Mouse (Mus musculus): ENCODE measurements around the gene Mier1. TPM values are rescaled to one million over a fixed set of nuclear protein-coding genes. Genes with fewer than 3 reads are reported as not detected.
A peak's percentile ranks its signal among the peaks of the same experiment; 100 is the strongest.

Gene Mier1
- total and polyA plus RNA-seq, 2 experiments from 2014 or later: 32.6 to 43.6 TPM

DNA sequence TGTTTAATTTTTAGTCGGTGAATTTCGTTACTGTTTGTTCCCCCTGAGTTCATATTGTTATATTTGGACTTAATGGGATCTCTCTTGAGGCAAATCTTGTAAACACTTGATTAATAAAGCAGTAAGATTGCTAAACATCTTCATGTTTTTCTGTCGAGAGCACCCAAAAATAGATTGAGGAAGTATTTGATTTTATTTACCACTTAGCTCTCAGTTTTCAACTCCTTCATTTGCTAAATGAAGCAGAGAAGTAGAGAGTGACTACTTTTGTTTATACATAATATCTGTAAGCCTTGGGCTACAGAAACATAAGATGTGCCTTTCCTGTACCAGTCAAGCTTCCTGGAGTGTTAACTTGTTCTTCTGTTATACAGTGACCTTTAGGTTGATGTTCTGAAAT lies 6.2 kb downstream of the Mier1 start:
- no peaks in the 10 kb centered on the region for H3K9me3 ChIP-seq (ENCODE audit: low read length)
- TF ChIP-seq CTCF (IDR thresholded peaks at IDR 0.05; ENCODE audit: low read depth): no peak
- peak overlapping the region; percentile 84 for H3K4me3 ChIP-seq (ENCODE audit: low read depth, low read length)
- no peak for ATAC-seq
- H3K4me2 ChIP-seq (ENCODE audit: low read depth): peak overlapping the region; percentile 89
- H3K36me3 ChIP-seq (ENCODE audit: insufficient read depth): no peaks in the 10 kb centered on the region
- 42% methylated on average over 3 of the region's 3 CpGs for WGBS
- no peak for DNase-seq
- H3K27me3 ChIP-seq (ENCODE audit: insufficient read depth, low read length): no peaks in the 10 kb centered on the region
- H3K4me1 ChIP-seq (ENCODE audit: insufficient read depth): peaks cover 9% of the 10 kb centered on the region
- H3K27ac ChIP-seq (ENCODE audit: low read depth, low read length): no peak overlapping the region
- H3K9ac ChIP-seq: no peak overlapping the region

DNA sequence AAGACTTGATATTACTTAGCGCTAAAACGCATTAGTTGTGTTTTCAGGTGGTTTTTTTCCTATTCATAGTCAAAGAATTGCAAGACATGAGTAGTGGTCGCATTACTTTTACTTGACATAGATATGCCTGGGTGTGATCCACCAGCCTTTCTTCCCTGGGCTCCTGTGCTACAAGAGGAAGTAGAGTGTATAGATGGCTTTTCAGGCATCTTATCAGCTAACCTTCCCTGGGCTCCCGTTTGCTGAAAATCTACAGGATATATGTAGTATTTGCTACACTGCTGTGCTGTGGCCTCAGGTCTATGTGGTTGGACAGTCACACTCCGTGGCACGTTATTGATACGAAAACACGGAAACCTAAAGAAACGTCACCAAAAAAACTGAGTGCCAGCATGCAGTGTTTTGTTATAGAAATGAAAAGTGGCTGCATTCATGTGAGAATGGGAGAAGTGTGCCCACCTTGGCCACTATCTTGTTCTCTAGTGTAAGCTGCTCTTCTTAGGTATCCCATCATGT lies 6.7 kb downstream of the Mier1 start:
- ATAC-seq (no peak), DNase-seq (no peak)
- peaks cover 3% of the 10 kb centered on the region; the same call in 1 of the 2 replicates for H3K4me1 ChIP-seq (ENCODE audit: insufficient read depth)
- no peaks in the 10 kb centered on the region for H3K9me3 ChIP-seq (ENCODE audit: low read length)
- no peaks in the 10 kb centered on the region for H3K27me3 ChIP-seq (ENCODE audit: insufficient read depth, low read length)
- no peak overlapping the region for H3K4me2 ChIP-seq (ENCODE audit: low read depth)
- H3K36me3 ChIP-seq (ENCODE audit: insufficient read depth): no peaks in the 10 kb centered on the region
- 83% methylated on average over 9 of the region's 9 CpGs for WGBS
- no peak for TF ChIP-seq CTCF (IDR thresholded peaks at IDR 0.05; ENCODE audit: low read depth)
- H3K4me3 ChIP-seq (ENCODE audit: low read depth, low read length): no peak overlapping the region
- H3K27ac ChIP-seq (ENCODE audit: low read depth, low read length): no peak overlapping the region
- no peak overlapping the region for H3K9ac ChIP-seq

DNA sequence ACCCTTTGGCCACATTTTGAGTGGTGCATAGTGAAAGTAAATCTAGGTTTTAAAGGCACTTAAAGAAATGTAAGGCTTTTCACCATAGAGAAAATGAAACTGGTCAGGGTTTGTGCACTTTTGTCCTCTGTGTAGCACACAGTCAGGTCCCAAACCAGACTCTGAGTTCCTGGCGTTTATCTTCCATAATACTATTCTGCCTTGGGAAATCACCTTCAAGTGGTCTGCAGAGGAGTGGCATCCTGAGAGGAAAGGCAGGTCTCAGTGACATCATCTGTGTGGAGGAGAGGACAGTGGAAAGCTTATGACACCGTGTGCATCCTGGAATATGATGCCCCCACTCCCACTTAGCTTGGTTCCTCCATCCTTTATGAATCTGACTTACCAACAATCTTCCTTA lies 8.9 kb downstream of the Mier1 start:
- no peaks in the 10 kb centered on the region for H3K9me3 ChIP-seq (ENCODE audit: low read length)
- 0 out of 2 replicates have a peak, but pooled peaks cover 3% of the 10 kb centered on the region for H3K4me1 ChIP-seq (ENCODE audit: insufficient read depth)
- no peaks in the 10 kb centered on the region for H3K36me3 ChIP-seq (ENCODE audit: insufficient read depth)
- no peak overlapping the region for H3K4me2 ChIP-seq (ENCODE audit: low read depth)
- ATAC-seq (no peak), DNase-seq (no peak)
- WGBS: 64% methylated on average over 2 of the region's 2 CpGs
- TF ChIP-seq CTCF (IDR thresholded peaks at IDR 0.05; ENCODE audit: low read depth): no peak
- H3K9ac ChIP-seq: no peak overlapping the region
- no peak overlapping the region for H3K4me3 ChIP-seq (ENCODE audit: low read depth, low read length)
- H3K27ac ChIP-seq (ENCODE audit: low read depth, low read length): no peak overlapping the region
- no peaks in the 10 kb centered on the region for H3K27me3 ChIP-seq (ENCODE audit: insufficient read depth, low read length)

DNA sequence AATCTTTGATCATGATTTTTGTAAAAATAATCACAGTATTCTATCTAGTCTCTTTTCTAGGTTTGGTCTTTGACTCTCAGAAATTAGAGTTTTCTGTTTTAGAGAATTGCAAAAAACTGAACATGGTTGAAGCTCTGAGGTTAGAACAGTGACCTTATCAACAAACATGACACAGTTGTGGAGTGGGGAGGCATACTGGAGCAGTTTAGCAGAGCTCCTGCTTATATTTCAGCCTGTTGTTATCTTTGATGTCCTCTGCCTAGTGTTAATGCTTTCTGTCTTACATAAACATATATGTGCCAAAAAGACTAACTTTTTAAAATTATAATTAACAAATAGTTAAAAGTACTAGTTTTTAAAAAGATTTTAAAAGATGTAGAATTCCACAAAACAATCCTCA lies 9.4 kb downstream of the Mier1 start:
- Histone ChIP-seq H3K4me1 (ENCODE audit: insufficient read depth) (0 out of 2 replicates have a peak, but pooled peaks cover 2% of the 10 kb centered on the region), H3K9ac (no peak overlapping the region), H3K36me3 (ENCODE audit: insufficient read depth) (no peaks in the 10 kb centered on the region), H3K27me3 (ENCODE audit: insufficient read depth, low read length) (no peaks in the 10 kb centered on the region), H3K9me3 (ENCODE audit: low read length) (no peaks in the 10 kb centered on the region), H3K4me3 (ENCODE audit: low read depth, low read length) (no peak overlapping the region), H3K27ac (ENCODE audit: low read depth, low read length) (no peak overlapping the region), H3K4me2 (ENCODE audit: low read depth) (no peak overlapping the region)
- no peak for TF ChIP-seq CTCF (IDR thresholded peaks at IDR 0.05; ENCODE audit: low read depth)
- DNase-seq (no peak), ATAC-seq (no peak)

DNA sequence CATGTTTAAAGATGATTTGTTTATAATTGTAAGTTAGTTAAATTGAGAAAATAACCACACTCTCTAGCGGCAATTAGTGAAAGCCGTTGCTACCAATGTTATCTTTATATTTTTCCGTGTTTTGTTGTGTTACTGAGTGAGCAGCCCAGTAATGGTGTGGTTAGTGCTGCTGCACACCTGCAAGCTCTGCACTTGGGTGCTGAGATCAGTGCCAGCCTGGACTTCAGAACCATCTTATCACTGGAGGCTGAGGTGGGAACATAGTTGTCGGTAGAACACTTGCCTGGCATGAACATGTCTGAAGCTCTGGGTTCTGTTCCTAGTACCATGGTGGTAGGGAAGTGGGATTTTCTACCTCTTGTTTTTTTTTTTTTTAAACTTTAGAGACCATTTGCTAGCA lies 12.3 kb downstream of the Mier1 start:
- DNase-seq: no peak
- Histone ChIP-seq H3K9ac (no peak overlapping the region), H3K9me3 (ENCODE audit: low read length) (no peaks in the 10 kb centered on the region), H3K36me3 (ENCODE audit: insufficient read depth) (0 out of 2 replicates have a peak, but pooled peaks cover 3% of the 10 kb centered on the region), H3K27ac (ENCODE audit: low read depth, low read length) (no peak overlapping the region), H3K27me3 (ENCODE audit: insufficient read depth, low read length) (no peaks in the 10 kb centered on the region), H3K4me1 (ENCODE audit: insufficient read depth) (no peaks in the 10 kb centered on the region), H3K4me2 (ENCODE audit: low read depth) (no peak overlapping the region), H3K4me3 (ENCODE audit: low read depth, low read length) (no peak overlapping the region)
- TF ChIP-seq CTCF (IDR thresholded peaks at IDR 0.05; ENCODE audit: low read depth): no peak
- WGBS: 84% methylated on average over 4 of the region's 4 CpGs
- ATAC-seq: no peak

DNA sequence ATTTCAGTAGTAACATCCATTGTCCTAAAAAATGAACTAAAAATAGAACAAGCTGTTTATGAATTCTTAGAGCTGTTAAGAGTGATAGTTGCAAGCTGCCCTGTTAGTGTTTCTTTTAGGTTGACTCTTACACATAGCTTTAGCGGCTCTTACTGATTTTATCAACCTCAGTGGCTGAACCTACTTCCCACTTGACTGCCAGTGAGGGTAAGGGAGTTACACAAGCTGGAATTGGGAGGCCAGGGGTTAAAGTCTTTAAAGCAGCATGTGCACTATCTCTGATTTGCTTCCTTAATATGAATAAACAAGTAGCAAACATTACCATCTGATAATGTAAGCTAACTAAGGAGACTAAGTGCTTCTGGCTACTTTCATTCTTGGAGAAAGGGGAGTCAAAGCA lies 22.8 kb downstream of the Mier1 start:
- no peak overlapping the region for H3K9ac ChIP-seq
- H3K36me3 ChIP-seq (ENCODE audit: insufficient read depth): peaks cover 25% of the 10 kb centered on the region
- ATAC-seq (no peak), DNase-seq (no peak)
- WGBS: 80% methylated on average over 1 of the region's 1 CpGs
- no peak overlapping the region for H3K27ac ChIP-seq (ENCODE audit: low read depth, low read length)
- no peak for TF ChIP-seq CTCF (IDR thresholded peaks at IDR 0.05; ENCODE audit: low read depth)
- no peaks in the 10 kb centered on the region for H3K4me1 ChIP-seq (ENCODE audit: insufficient read depth)
- no peak overlapping the region for H3K4me2 ChIP-seq (ENCODE audit: low read depth)
- no peak overlapping the region for H3K4me3 ChIP-seq (ENCODE audit: low read depth, low read length)
- no peaks in the 10 kb centered on the region for H3K27me3 ChIP-seq (ENCODE audit: insufficient read depth, low read length)
- H3K9me3 ChIP-seq (ENCODE audit: low read length): no peaks in the 10 kb centered on the region

DNA sequence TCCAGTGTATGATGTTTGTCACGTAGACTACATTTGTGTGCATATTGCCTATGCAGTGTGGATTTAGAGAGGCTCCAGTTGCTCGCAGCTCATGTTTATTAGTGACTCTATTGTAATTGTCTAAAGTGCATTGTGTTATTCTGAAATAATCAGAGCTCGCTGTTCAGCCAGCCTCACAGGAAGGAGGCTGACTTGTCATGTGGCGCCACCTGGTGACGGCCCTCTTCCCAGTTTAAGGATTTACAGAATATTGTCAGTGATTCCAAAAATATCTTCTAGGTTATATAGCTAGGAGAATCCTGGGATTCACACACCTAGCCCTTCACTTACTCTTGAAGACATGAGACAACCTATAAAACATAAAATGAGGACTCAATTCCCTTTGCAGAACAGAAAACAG lies 32.1 kb downstream of the Mier1 start:
- DNase-seq: peak; percentile 82
- ATAC-seq: peak; percentile 64
- no peak overlapping the region for H3K27ac ChIP-seq (ENCODE audit: low read depth, low read length)
- H3K27me3 ChIP-seq (ENCODE audit: insufficient read depth, low read length): no peaks in the 10 kb centered on the region
- no peak overlapping the region for H3K9ac ChIP-seq
- no peak overlapping the region for H3K4me3 ChIP-seq (ENCODE audit: low read depth, low read length)
- WGBS: 25% methylated on average over 5 of the region's 5 CpGs
- no peaks in the 10 kb centered on the region for H3K9me3 ChIP-seq (ENCODE audit: low read length)
- no peaks in the 10 kb centered on the region for H3K4me1 ChIP-seq (ENCODE audit: insufficient read depth)
- TF ChIP-seq CTCF (IDR thresholded peaks at IDR 0.05; ENCODE audit: low read depth): peak; percentile 87
- peaks cover 40% of the 10 kb centered on the region for H3K36me3 ChIP-seq (ENCODE audit: insufficient read depth)
- no peak overlapping the region for H3K4me2 ChIP-seq (ENCODE audit: low read depth)

Measured in forebrain, postnatal 0 days (tissue).